Mouse (Mus musculus) frontal cortex, postnatal 14 days (tissue): ENCODE data around the gene Map3k12.
A peak's percentile ranks its signal among the peaks of the same experiment; 100 is the strongest.

Experiments
- DNase-seq, 2 experiments: peaks; one replicate each; pipeline ENCODE4 v3.0.0; 2022; ENCODE audit warnings: low spot score in 2 of 2

Gene Map3k12

DNA sequence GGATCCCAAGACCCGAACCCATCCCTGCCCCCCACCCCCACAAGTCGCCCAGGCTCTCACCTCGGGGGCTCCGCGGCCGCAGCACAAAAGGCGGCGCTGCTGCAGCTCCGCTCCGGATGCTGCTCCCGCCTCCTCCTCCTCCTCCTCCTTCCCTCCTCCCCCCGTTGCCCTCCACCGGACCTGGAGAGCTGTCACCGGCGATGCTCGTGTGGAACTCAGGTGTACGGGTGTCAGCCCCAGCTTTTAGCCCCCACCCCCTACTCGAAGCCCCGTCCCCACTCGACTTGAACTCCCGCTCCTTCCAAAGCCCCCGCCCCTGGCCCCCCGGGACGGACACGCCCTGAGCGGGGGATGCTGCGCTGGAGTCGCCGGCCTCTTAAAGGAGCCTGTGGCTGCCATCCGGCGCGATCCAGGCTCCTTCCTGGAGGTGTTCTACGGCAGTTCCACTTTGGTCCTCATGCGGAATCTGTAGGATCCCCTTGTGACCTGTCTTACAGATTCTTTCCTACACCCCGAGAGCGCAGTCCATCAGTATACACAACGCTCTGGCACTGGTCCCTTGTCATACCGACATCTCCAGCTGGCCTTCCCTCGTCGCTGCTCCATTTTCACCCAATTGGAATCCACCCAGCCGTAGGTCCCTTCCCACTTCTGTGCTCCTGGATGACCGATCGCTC, at the start of gene Map3k12:
Map3k12 (minus strand) TSS at position 337 of the 677 bp plus-strand sequence.
- peak; percentile 73 to 74 for DNase-seq

- DNase-seq = no peak
These were observed 46.8 kb upstream of the Map3k12 start for GRCm38 (mm10) chr15:102563681-102564080.

DNA sequence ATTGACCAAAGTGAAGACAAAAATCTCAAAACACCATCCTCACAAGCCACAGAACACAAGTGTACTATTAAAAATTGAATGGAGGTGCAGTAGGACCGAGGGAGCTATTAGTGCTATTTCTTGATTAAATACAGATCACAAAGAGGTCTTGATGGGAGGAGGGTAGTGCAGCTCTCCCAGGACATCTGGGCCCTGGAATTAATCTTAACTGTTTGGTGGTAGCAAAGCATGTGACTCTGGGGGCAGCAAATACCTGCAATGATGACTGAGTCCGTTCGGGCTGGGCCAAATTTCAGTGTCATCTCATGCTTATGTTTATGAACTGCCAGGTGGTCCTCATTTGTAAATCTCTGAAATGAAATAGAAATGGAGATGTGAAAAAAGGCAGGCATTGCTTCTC, 46.2 kb upstream of the Map3k12 start:
- no peak for DNase-seq

DNA sequence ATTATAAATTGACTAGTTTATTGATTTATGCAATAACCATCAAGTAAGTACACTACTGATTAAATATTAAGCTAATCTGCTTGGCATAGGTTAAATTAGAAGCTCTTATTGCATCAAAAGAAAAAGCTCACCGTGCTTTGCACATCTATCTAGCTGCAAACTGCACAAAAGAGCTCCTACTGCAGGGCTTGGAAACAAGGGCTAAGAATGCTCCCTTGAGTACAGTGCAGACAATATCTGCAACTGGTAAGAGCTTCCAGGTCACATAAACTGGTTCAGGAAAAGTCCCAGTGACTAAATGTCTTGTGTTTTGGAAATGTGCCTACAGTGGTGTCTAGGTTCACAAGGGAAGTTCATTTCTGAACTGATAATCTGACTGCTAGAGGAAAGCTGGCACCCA, 45.6 kb upstream of the Map3k12 start:
- no peak for DNase-seq

DNA sequence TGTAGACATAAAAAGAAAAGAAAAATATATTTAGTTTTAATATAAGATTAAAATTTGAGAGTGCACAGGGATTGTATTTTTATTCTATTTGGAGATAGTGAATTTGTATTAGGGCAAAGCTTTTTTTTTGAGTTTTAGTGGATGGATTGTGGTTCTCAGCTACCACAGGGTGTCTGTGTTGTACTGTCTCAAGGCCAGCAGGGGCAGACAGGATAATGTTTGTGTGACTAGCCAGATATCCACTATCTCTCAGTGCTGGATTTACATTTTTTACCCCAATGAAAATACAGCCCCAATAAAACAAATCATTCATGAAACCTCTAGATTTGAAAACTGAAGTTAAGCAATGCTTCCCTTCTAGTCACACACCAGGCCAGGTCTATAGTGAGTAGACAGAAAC, 40.7 kb upstream of the Map3k12 start:
- no peak for DNase-seq

GRCm38 (mm10) chr15:102555581-102555980, 38.7 kb upstream of the Map3k12 start:
- DNase-seq = no peak

DNA sequence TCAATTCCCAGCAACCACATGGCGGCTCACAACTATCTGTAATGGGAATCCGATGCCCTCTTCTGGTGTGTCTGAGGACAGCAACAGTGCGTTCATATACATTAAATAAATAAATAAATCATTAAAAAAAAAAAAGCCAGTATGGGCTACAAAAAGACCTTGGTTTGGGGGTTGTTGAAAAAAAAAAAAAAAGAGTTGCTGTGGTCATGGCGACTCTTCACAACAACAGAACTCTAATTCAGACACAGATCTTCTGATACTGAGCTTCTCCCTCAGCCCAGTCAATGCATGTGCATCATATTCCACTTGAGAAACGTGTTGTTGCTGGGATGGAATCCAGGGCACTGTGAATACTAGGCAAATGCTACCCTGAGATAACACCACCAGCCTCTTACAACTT, 35.7 kb upstream of the Map3k12 start:
- no peak for DNase-seq

GRCm38 (mm10) chr15:102547478-102547877, 30.6 kb upstream of the Map3k12 start:
- DNase-seq = no peak

DNA sequence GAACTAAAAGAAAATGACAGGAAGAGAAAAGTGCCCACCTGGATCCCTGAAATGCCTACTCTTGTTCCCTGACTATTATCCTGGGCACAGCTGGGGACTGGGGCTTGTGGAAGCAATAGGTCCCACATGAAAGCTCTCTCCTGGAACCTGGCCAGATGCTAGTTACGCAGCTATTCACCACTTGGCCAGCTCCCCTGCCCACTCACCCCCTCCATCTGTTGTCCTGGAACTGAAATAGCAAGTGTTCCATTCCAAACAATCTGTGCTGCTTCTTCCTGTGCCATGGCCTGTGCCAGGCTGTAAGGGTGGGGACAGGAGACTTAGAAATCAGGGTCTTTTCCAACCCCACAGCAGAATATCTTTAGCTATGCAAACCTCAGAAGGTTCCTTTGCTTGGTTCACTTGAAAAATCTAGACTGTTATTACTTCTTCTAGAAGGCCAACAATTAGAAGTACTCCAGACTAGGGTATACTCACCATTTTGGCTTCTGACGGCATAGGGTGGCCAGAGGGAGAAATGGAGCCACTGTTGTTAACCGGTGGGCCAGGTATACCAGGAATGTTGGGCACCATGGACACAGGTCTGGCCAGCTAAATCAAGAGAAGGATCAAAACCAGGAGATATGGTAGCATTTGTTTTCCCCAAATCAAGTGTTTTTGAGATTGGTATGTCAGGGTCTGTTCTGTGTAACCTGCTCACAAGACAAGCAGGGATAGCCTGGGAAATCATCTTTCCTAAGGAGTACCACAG, 30.0 kb upstream of the Map3k12 start:
- DNase-seq = peak; percentile 59 to 64

DNA sequence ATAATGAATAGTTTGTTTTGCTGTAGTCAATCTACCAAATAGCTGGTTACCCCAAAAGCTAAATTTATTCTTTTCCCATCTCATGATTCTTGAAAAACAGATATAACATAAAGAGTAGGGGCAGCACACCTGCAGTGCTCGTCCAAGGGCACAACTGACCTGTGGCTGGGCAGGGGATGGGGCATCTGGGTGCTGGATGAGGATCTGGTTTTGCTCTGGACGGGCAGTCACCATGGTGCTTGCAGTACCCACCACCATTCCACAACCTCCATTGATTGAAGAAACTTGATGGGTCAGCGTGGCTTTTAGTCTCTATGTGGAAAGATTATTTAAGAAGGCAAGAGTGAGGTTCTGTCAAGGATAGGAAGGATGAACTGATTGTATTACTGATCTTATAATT, 29.4 kb upstream of the Map3k12 start:
- no peak for DNase-seq

DNA sequence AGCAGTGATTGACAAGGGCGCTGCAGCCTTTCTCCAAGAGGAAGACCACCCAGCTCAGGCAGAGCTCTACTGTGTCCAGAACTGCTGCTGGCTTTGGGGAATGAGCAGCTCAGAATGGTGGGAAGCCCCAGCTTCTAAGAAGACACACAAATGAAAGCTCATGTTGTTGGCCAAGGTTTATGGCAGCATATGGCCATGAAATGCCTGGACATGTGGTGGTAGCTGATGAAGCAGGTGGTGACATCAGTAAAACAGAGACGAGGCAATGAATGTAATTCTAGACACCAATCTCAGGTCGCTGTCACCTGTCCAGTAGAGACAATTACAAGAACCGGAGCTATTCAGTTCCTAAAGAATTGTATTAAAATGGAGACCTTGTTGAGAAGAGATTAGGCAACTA, 27.9 kb upstream of the Map3k12 start:
- no peak for DNase-seq

DNA sequence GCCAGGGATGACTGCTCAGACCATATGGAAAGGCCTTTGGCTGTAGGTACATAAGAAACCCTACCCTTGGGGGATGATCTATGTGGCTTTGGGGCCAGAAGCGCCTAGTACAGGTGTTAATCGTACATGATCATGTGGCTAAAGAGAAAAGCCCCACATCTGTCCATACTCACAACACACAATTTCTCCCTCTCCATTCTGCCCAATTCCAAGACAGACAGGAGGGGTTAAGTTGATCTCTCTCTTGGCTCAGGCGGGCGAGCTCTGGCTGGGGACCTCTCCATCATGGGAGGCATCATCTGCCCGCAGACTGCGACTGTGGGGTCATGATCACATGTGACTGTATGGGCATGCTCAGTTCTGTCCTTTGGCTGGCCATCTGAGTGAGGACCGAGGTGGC, 17.1 kb upstream of the Map3k12 start:
- DNase-seq = no peak

DNA sequence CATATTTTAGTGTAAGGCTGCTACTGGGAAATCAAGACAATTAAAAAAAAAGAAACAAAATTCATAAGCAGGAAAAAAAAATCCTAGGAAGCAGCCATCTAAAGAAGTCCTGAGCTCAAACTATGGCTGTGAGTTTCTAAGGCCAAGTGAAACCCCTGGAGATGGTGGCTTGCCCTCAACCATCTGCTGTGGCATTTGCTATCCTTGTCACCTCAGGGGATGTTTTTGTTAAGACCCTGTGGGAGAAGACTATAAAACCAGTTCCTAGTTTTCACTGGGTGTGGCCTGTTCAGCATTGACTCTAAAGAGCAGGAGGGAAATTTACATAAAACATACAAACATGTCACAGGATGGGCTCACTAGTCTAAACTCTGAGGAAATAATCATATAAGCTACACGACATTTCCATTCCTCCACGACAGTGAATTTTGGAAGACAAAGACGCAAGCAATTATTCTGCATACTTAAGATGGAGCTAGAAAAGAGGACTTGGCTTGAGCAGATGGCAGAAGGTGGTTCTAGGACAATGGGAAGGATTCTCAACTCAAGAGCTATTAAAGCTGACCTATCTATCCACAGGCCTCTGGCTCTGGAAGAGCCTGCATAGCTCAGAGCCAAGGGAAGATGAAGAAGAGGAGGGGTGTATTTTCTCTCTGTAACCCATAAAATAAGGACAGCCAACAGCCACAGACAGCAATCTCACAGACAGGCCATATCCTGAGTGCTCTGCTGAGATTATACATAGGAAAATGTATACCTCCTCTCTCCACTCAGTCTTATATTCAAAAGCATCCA, 15.4 kb upstream of the Map3k12 start:
- DNase-seq = no peak

- no peak for DNase-seq
These were observed 14.7 kb upstream of the Map3k12 start for GRCm38 (mm10) chr15:102531586-102531985.

- DNase-seq = no peak
These were observed 13.7 kb upstream of the Map3k12 start for GRCm38 (mm10) chr15:102530566-102530965.

DNA sequence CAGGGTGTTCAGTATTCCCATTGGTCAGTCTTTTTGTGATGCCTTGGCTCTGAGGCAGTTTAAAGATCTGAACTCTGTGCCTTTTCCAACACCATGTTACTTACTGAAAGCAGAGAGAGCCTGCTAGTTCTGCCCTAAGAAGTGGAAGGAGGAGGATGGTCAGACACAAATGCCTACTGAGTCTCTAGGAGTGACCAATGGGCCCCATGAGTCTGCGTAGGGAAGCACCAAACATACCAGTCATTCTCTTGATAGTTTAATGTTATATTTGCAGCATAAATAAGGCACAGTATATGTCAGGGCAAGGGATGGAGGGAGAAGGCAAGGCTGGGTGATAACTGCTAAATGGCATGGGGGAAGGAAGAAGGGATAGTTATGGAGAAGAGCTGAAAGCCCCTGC, 11.5 kb upstream of the Map3k12 start:
- no peak for DNase-seq

- DNase-seq = no peak
These were observed 11.1 kb upstream of the Map3k12 start for GRCm38 (mm10) chr15:102527936-102528335.

DNA sequence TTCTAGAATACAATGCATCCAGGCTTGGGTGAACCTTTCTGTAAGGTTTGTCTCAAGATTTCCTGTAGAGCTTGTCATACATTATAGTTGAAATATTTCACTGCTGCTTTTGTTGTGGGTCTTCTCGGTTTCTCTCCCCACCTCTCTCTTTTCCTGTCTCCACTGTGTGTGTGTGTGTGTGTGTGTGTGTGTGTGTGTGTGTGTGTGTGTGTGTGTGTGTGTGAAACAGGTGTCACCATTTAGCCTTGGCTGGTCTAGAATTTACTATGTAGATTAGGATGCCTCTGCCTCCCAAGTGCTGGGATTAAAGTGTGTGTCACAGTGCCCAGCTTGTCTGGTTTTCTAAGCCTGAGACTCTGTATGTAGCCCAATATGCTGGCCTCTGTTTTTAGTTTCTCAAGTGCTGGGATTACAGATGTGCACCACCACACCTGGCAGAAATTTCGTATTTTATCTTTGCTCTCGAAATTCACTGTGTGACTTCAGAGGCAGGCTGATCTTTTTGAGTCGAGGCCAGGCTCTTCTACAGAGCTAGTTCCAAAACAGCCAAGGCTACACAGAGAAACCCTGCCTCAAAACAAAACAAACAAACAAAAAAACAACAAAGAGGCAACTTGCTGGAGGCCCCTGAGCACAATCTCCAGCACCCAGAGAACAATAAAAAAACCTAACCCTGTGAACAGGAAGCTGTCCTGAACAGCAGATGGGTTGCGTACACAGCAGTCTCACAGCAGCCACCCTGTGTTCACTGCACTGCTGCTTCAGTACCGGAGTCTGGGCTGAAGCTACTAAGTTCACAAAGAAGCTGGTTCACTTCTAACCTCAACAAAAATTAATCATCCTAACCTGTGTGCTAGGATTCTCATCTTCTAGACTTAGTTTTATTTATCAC, 9.5 kb upstream of the Map3k12 start:
- no peak for DNase-seq

DNA sequence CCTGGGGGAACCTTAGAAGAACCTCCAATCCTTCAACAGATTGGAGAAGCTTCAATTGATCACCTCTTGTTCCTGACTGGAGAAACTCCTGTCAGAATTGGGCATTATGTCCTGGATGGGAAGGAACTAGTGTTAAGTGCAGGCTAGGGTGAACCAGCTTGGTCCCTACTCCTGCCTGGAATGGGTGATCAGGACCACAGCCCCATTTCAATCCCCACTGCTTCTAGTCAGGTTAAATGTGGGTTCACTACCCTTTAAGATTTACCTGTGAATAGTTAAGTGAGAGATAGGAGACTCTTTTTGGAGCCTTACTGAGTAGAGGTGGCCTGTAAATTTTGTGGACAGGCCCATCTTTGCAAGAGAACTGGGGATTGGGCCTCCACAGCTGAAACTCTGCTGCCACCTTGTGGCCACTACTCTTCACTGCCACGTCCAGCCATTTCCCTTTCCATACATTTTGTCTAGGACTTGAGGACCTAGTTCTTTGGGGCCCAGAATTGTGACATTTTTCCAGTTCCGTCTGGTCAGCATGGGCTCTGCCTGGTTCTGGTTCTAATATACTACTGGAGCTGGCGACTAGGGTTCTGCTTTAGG, 8.1 kb upstream of the Map3k12 start, which contains the start of gene Npff:
Npff (minus strand) TSS at position 51 of the 594 bp plus-strand sequence.
- peak in 1 of 2 experiments; percentile 81 for DNase-seq

GRCm38 (mm10) chr15:102521480-102521879, 4.6 kb upstream of the Map3k12 start:
- DNase-seq = no peak

- no peak for DNase-seq
These were observed 3.6 kb upstream of the Map3k12 start for GRCm38 (mm10) chr15:102520416-102520815.
